In the genomic region with DNA sequence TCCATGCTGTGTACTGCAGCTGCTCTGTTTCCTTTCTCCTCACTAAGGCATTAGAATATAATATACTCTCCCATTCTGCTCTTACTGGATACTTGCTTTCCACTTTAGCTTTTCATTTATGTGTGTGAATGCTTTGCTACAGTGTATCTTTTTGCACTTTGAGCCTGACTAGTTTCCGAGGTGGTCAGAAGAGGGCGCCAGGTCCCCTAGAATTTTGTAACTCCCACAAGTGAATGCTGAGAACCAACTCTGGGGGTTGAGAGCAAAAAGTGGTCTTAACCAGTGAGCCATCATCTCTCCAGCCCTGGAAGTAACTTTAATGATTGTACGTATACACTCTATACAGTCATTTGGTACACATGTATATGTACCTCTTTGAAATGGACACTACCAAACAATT, we compare ENCODE assay signal across 8 mouse cellular contexts. TPM values are rescaled to one million over a fixed set of nuclear protein-coding genes. Genes with fewer than 3 reads are reported as not detected.
DNase-seq lines count a peak whose midpoint lies in the region; ATAC-seq lines count a peak whose summit lies in the region.

No protein-coding gene starts in this region.

- H3K36me3 ChIP-seq in neural tube, embryonic 11.5 days (ENCODE audit: control insufficient read depth, insufficient read depth, low read length), result no peaks in the 10 kb centered on the region
- 0 out of 2 replicates have a peak, but pooled peaks cover 3% of the 10 kb centered on the region for H3K36me3 ChIP-seq in embryonic facial prominence, embryonic 10.5 days (replicated peaks)
- peaks cover 21% of the 10 kb centered on the region for H3K36me3 ChIP-seq in hindbrain, embryonic 13.5 days
- H3K36me3 ChIP-seq in neural tube, embryonic 15.5 days, result peaks cover 23% of the 10 kb centered on the region

- WGBS in neural tube, embryonic 11.5 days, result 30% methylated on average over 3 of the region's 3 CpGs
- 24% methylated on average over 3 of the region's 3 CpGs for WGBS in embryonic facial prominence, embryonic 10.5 days
- 28% methylated on average over 3 of the region's 3 CpGs for WGBS in hindbrain, embryonic 13.5 days
- 33% methylated on average over 3 of the region's 3 CpGs for WGBS in neural tube, embryonic 15.5 days

- H3K9ac ChIP-seq in neural tube, embryonic 11.5 days (ENCODE audit: low read length), result no peak overlapping the region
- peak overlapping the region; percentile 93; the same call in 1 of the 2 replicates for H3K9ac ChIP-seq in hindbrain, embryonic 13.5 days
- H3K9ac ChIP-seq in neural tube, embryonic 15.5 days (replicated peaks), result no peak overlapping the region

- no peak for ATAC-seq in neural tube, embryonic 11.5 days (ENCODE audit: insufficient read depth, low FRiP score, low TSS enrichment)
- ATAC-seq in hindbrain, embryonic 13.5 days (ENCODE audit: low FRiP score), result no peak
- ATAC-seq in neural tube, embryonic 15.5 days (ENCODE audit: low FRiP score), result no peak

- H3K4me3 ChIP-seq in neural tube, embryonic 11.5 days (ENCODE audit: low read depth, low read length), result no peak overlapping the region
- peak overlapping the region; percentile 64 for H3K4me3 ChIP-seq in embryonic facial prominence, embryonic 10.5 days
- peak overlapping the region; percentile 80 for H3K4me3 ChIP-seq in hindbrain, embryonic 13.5 days
- H3K4me3 ChIP-seq in neural tube, embryonic 15.5 days (replicated peaks), result peak overlapping the region; percentile 79

- H3K27me3 ChIP-seq in neural tube, embryonic 11.5 days (ENCODE audit: control insufficient read depth, insufficient read depth, low read length), result no peaks in the 10 kb centered on the region
- peaks cover 64% of the 10 kb centered on the region for H3K27me3 ChIP-seq in embryonic facial prominence, embryonic 10.5 days (replicated peaks; ENCODE audit: low read depth, poor library complexity, severe bottlenecking)
- peaks cover 19% of the 10 kb centered on the region; the same call in 1 of the 2 replicates for H3K27me3 ChIP-seq in hindbrain, embryonic 13.5 days
- H3K27me3 ChIP-seq in neural tube, embryonic 15.5 days (replicated peaks), result peaks cover 8% of the 10 kb centered on the region; the same call in 1 of the 2 replicates

- DNase-seq in gastrocnemius, postnatal 10 days, result peak; percentile 14
- no peak for DNase-seq in gastrocnemius, adult 8-10 months (ENCODE audit: low spot score in 2 of 2)
- peak; percentile 47 for DNase-seq in neural tube, embryonic 11.5 days (ENCODE audit: low spot score)
- no peak for DNase-seq in neural tube, embryonic 10.5 days (ENCODE audit: extremely low spot score, low spot score)
- peak; percentile 38 for DNase-seq in embryonic facial prominence, embryonic 10.5 days (ENCODE audit: low spot score)
- no peak for DNase-seq in right cerebral cortex, postnatal 4 days

- no peaks in the 10 kb centered on the region for H3K9me3 ChIP-seq in neural tube, embryonic 11.5 days (ENCODE audit: control insufficient read depth, low read length)
- H3K9me3 ChIP-seq in embryonic facial prominence, embryonic 10.5 days, result no peaks in the 10 kb centered on the region
- no peaks in the 10 kb centered on the region for H3K9me3 ChIP-seq in hindbrain, embryonic 13.5 days
- H3K9me3 ChIP-seq in neural tube, embryonic 15.5 days (replicated peaks), result no peaks in the 10 kb centered on the region

- peaks cover 7% of the 10 kb centered on the region; the same call in 1 of the 2 replicates for H3K4me1 ChIP-seq in neural tube, embryonic 11.5 days (ENCODE audit: control insufficient read depth, insufficient read depth, low read length)
- H3K4me1 ChIP-seq in embryonic facial prominence, embryonic 10.5 days, result peaks cover 16% of the 10 kb centered on the region
- peaks cover 14% of the 10 kb centered on the region for H3K4me1 ChIP-seq in hindbrain, embryonic 13.5 days (replicated peaks)
- peaks cover 24% of the 10 kb centered on the region for H3K4me1 ChIP-seq in neural tube, embryonic 15.5 days

- peak overlapping the region; percentile 99 for H3K4me2 ChIP-seq in neural tube, embryonic 11.5 days (ENCODE audit: low read depth)
- peak overlapping the region; percentile 97 for H3K4me2 ChIP-seq in hindbrain, embryonic 13.5 days
- H3K4me2 ChIP-seq in neural tube, embryonic 15.5 days, result peak overlapping the region; percentile 95

- H3K27ac ChIP-seq in neural tube, embryonic 11.5 days (ENCODE audit: low read depth, low read length), result no peak overlapping the region
- no peak overlapping the region for H3K27ac ChIP-seq in embryonic facial prominence, embryonic 10.5 days (replicated peaks)
- H3K27ac ChIP-seq in hindbrain, embryonic 13.5 days, result no peak overlapping the region
- H3K27ac ChIP-seq in neural tube, embryonic 15.5 days (replicated peaks), result no peak overlapping the region; the same call in 1 of the 2 replicates

RNA-seq across cellular contexts. Expression of gene Lonrf2, which starts 1.6 kb away (rescaled TPM):
- 1 to 10 TPM; 1.7 to 2.4 TPM for total RNA-seq in gastrocnemius, postnatal 10 days (2021)
- under 1 TPM; 0.31 to 0.51 (median 0.32) TPM for total RNA-seq in gastrocnemius, adult 8-10 months (2022)
- polyA plus RNA-seq in neural tube, embryonic 11.5 days (2014; fragmentation: Nextera tagmentation; extraction: Ambion mirVana), result 4.8 and 5.4 TPM in 2 replicates
- 0.96 and 1.2 TPM in 2 replicates for polyA plus RNA-seq in embryonic facial prominence, embryonic 10.5 days (2016; fragmentation: Nextera tagmentation; extraction: Ambion mirVana)
- 14.7 and 16.1 TPM in 2 replicates for polyA plus RNA-seq in hindbrain, embryonic 13.5 days (2015; fragmentation: Nextera tagmentation; extraction: Ambion mirVana)
- polyA plus RNA-seq in neural tube, embryonic 15.5 days (2015; fragmentation: Nextera tagmentation; extraction: Ambion mirVana), result 18.6 and 22.6 TPM in 2 replicates

Comparison
In these comparisons a context has a peak if more than half of its experiments do, and no peak if none do; other contexts are left out.
1. DNase-seq: peak in gastrocnemius, postnatal 10 days (single experiment), neural tube, embryonic 11.5 days (single experiment) and embryonic facial prominence, embryonic 10.5 days (single experiment); none in gastrocnemius, adult 8-10 months (0 of 2), neural tube, embryonic 10.5 days (single experiment) and right cerebral cortex, postnatal 4 days (single experiment).
2. Peak in every context shown above with its lines, with median percentiles within 50 percentile points of each other: H3K4me2 ChIP-seq.